Mouse (Mus musculus) stomach, embryonic 15.5 days (tissue): ENCODE measurements around the gene Rbms3. TPM values are rescaled to one million over a fixed set of nuclear protein-coding genes. Genes with fewer than 3 reads are reported as not detected.

Experiments
- ATAC-seq: fragments of 200-750 bp; cut with Nextera tagmentation; 2 replicates; pipeline ENCODE4 v1.8.0; 2017; ENCODE audit warnings: low read depth, moderate number of reproducible peaks, moderate TSS enrichment; ENCODE audit not compliant: insufficient read depth, low FRiP score
- H3K27ac ChIP-seq: fragments of 300-500 bp; sonication (generic); 2 replicates; pipeline ENCODE4 v1.5.1; 2015; ENCODE audit warnings: mild to moderate bottlenecking, inconsistent platforms
- H3K27me3 ChIP-seq: fragments of 300-500 bp; sonication (generic); replicated peaks from 2 replicates; pipeline ENCODE4 v1.6.1; 2015; ENCODE audit warnings: inconsistent platforms
- H3K36me3 ChIP-seq: fragments of 300-500 bp; sonication (generic); 2 replicates; pipeline ENCODE4 v1.6.1; 2015; ENCODE audit warnings: inconsistent platforms
- H3K4me1 ChIP-seq: fragments of 300-500 bp; sonication (generic); 2 replicates; pipeline ENCODE4 v1.6.1; 2015; ENCODE audit warnings: inconsistent platforms
- H3K4me2 ChIP-seq: fragments of 300-500 bp; sonication (generic); 2 replicates; pipeline ENCODE4 v1.6.1; 2015; ENCODE audit warnings: mild to moderate bottlenecking, inconsistent platforms
- H3K4me3 ChIP-seq: fragments of 300-500 bp; sonication (generic); replicated peaks from 2 replicates; pipeline ENCODE4 v1.5.1; 2015; ENCODE audit warnings: inconsistent platforms
- H3K9ac ChIP-seq: fragments of 300-500 bp; sonication (generic); 2 replicates; pipeline ENCODE4 v1.6.1; 2015; ENCODE audit warnings: inconsistent platforms
- H3K9me3 ChIP-seq: fragments of 300-500 bp; sonication (generic); 2 replicates; pipeline ENCODE4 v1.6.1; 2016; ENCODE audit warnings: inconsistent platforms
- WGBS: fragments of 180-500 bp; shearing (Covaris S2); methylation state at CpG from one replicate; pipeline ENCODE4 v1.1.7; 2015; 5-methylcytosine and 5-hydroxymethylcytosine counted together
- polyA plus RNA-seq: library from polyadenylated mRNA; unstranded; fragments of >200 nt; fragmentation: Nextera tagmentation; extraction: Ambion mirVana; gene quantifications from 2 replicates; pipeline ENCODE4 v1.2.1, GENCODE M21; 2015

Gene Rbms3
- polyA plus RNA-seq, 1 experiment from 2014 or later = 64.3 TPM

- WGBS = 32% methylated on average over 6 of the region's 6 CpGs
- Histone ChIP-seq H3K4me1 (peaks cover 20% of the 10 kb centered on the region), H3K27ac (peak overlapping the region; percentile 44), H3K9ac (no peak overlapping the region), H3K9me3 (no peaks in the 10 kb centered on the region), H3K4me2 (no peak overlapping the region), H3K4me3 (no peak overlapping the region), H3K27me3 (no peaks in the 10 kb centered on the region), H3K36me3 (no peaks in the 10 kb centered on the region)
- 0 out of 2 replicates have a peak, but pooled peaks have one; percentile 28 for ATAC-seq
Measured at GRCm38 (mm10) chr9:117161150-117161549, 468.6 kb downstream of the Rbms3 start.

- H3K36me3 ChIP-seq = no peaks in the 10 kb centered on the region
- no peaks in the 10 kb centered on the region for H3K27me3 ChIP-seq
- WGBS = 58% methylated on average over 9 of the region's 9 CpGs
- no peak overlapping the region for H3K4me3 ChIP-seq
- no peak overlapping the region for H3K4me2 ChIP-seq
- H3K4me1 ChIP-seq = peaks cover 17% of the 10 kb centered on the region
- no peaks in the 10 kb centered on the region for H3K9me3 ChIP-seq
- H3K27ac ChIP-seq = no peak overlapping the region
- H3K9ac ChIP-seq = no peak overlapping the region
- no peak for ATAC-seq
Measured at GRCm38 (mm10) chr9:117156330-117156905, 473.3 kb downstream of the Rbms3 start.

- WGBS = 88% methylated on average over 4 of the region's 4 CpGs
- H3K4me3 ChIP-seq = no peak overlapping the region
- no peaks in the 10 kb centered on the region for H3K27me3 ChIP-seq
- no peak overlapping the region for H3K27ac ChIP-seq
- no peaks in the 10 kb centered on the region for H3K36me3 ChIP-seq
- H3K9me3 ChIP-seq = no peaks in the 10 kb centered on the region
- H3K9ac ChIP-seq = no peak overlapping the region
- no peak for ATAC-seq
- H3K4me1 ChIP-seq = 0 out of 2 replicates have a peak, but pooled peaks cover 9% of the 10 kb centered on the region
- H3K4me2 ChIP-seq = no peak overlapping the region
Measured at GRCm38 (mm10) chr9:117154590-117154989, 475.1 kb downstream of the Rbms3 start.

- no peak overlapping the region for H3K27ac ChIP-seq
- H3K27me3 ChIP-seq = no peaks in the 10 kb centered on the region
- H3K4me3 ChIP-seq = no peak overlapping the region
- 0 out of 2 replicates have a peak, but pooled peaks cover 9% of the 10 kb centered on the region for H3K4me1 ChIP-seq
- WGBS = 60% methylated on average over 20 of the region's 20 CpGs
- no peak; the same call in 1 of the 2 replicates for ATAC-seq
- H3K9ac ChIP-seq = no peak overlapping the region
- no peaks in the 10 kb centered on the region for H3K9me3 ChIP-seq
- no peak overlapping the region for H3K4me2 ChIP-seq
- no peaks in the 10 kb centered on the region for H3K36me3 ChIP-seq
Measured at GRCm38 (mm10) chr9:117153686-117154274, 475.9 kb downstream of the Rbms3 start.

GRCm38 (mm10) chr9:117151951-117152350, 477.8 kb downstream of the Rbms3 start:
- Histone ChIP-seq H3K27ac (no peak overlapping the region), H3K4me2 (no peak overlapping the region), H3K4me1 (0 out of 2 replicates have a peak, but pooled peaks cover 9% of the 10 kb centered on the region), H3K36me3 (no peaks in the 10 kb centered on the region), H3K9ac (no peak overlapping the region), H3K4me3 (no peak overlapping the region), H3K9me3 (no peaks in the 10 kb centered on the region), H3K27me3 (no peaks in the 10 kb centered on the region)
- WGBS = 60% methylated on average over 3 of the region's 3 CpGs
- no peak for ATAC-seq

GRCm38 (mm10) chr9:117144057-117144723, 485.5 kb downstream of the Rbms3 start:
- 46% methylated on average over 7 of the region's 7 CpGs for WGBS
- H3K9ac ChIP-seq = no peak overlapping the region
- ATAC-seq = peak; percentile 56; the same call in 1 of the 2 replicates
- no peaks in the 10 kb centered on the region for H3K9me3 ChIP-seq
- no peaks in the 10 kb centered on the region for H3K36me3 ChIP-seq
- no peaks in the 10 kb centered on the region for H3K27me3 ChIP-seq
- H3K4me3 ChIP-seq = no peak overlapping the region
- no peaks in the 10 kb centered on the region for H3K4me1 ChIP-seq
- H3K27ac ChIP-seq = peak overlapping the region; percentile 64
- 0 out of 2 replicates have a peak overlapping the region, but pooled peaks have one; percentile 17 for H3K4me2 ChIP-seq

GRCm38 (mm10) chr9:117139971-117140370, 489.7 kb downstream of the Rbms3 start:
- no peak overlapping the region for H3K4me3 ChIP-seq
- H3K36me3 ChIP-seq = no peaks in the 10 kb centered on the region
- no peak overlapping the region for H3K9ac ChIP-seq
- no peak overlapping the region for H3K27ac ChIP-seq
- H3K27me3 ChIP-seq = no peaks in the 10 kb centered on the region
- no peaks in the 10 kb centered on the region for H3K4me1 ChIP-seq
- no peak overlapping the region for H3K4me2 ChIP-seq
- WGBS = 93% methylated on average over 3 of the region's 3 CpGs
- no peaks in the 10 kb centered on the region for H3K9me3 ChIP-seq
- ATAC-seq = no peak

- WGBS = 68% methylated on average over 5 of the region's 5 CpGs
- no peak overlapping the region for H3K4me2 ChIP-seq
- no peaks in the 10 kb centered on the region for H3K27me3 ChIP-seq
- no peak overlapping the region for H3K4me3 ChIP-seq
- H3K4me1 ChIP-seq = no peaks in the 10 kb centered on the region
- no peaks in the 10 kb centered on the region for H3K36me3 ChIP-seq
- no peak for ATAC-seq
- H3K9ac ChIP-seq = no peak overlapping the region
- H3K27ac ChIP-seq = no peak overlapping the region
- no peaks in the 10 kb centered on the region for H3K9me3 ChIP-seq
Measured at GRCm38 (mm10) chr9:117136410-117136809, 493.3 kb downstream of the Rbms3 start.

- Histone ChIP-seq H3K36me3 (no peaks in the 10 kb centered on the region), H3K27me3 (no peaks in the 10 kb centered on the region), H3K9me3 (no peaks in the 10 kb centered on the region), H3K27ac (no peak overlapping the region), H3K4me3 (no peak overlapping the region), H3K9ac (no peak overlapping the region), H3K4me1 (no peaks in the 10 kb centered on the region), H3K4me2 (no peak overlapping the region)
- ATAC-seq = peak; percentile 94
- WGBS = 45% methylated on average over 2 of the region's 2 CpGs
Measured at GRCm38 (mm10) chr9:117134043-117134442, 495.7 kb downstream of the Rbms3 start.

GRCm38 (mm10) chr9:117126816-117127215, 502.9 kb downstream of the Rbms3 start:
- no peak overlapping the region for H3K9ac ChIP-seq
- H3K36me3 ChIP-seq = no peaks in the 10 kb centered on the region
- no peak overlapping the region for H3K27ac ChIP-seq
- no peaks in the 10 kb centered on the region for H3K27me3 ChIP-seq
- no peak for ATAC-seq
- peaks cover 8% of the 10 kb centered on the region; the same call in 1 of the 2 replicates for H3K4me1 ChIP-seq
- H3K4me3 ChIP-seq = no peak overlapping the region
- 47% methylated on average over 8 of the region's 8 CpGs for whole genome bisulfite sequencing
- no peak overlapping the region for H3K4me2 ChIP-seq
- H3K9me3 ChIP-seq = no peaks in the 10 kb centered on the region

- H3K36me3 ChIP-seq = no peaks in the 10 kb centered on the region
- no peak overlapping the region for H3K4me2 ChIP-seq
- H3K9ac ChIP-seq = no peak overlapping the region
- no peaks in the 10 kb centered on the region for H3K9me3 ChIP-seq
- no peaks in the 10 kb centered on the region for H3K27me3 ChIP-seq
- peaks cover 8% of the 10 kb centered on the region; the same call in 1 of the 2 replicates for H3K4me1 ChIP-seq
- ATAC-seq = no peak
- 61% methylated on average over 6 of the region's 6 CpGs for WGBS
- no peak overlapping the region for H3K4me3 ChIP-seq
- no peak overlapping the region for H3K27ac ChIP-seq
Measured at GRCm38 (mm10) chr9:117125844-117126243, 503.9 kb downstream of the Rbms3 start.

- Histone ChIP-seq H3K27ac (no peak overlapping the region), H3K4me2 (no peak overlapping the region), H3K9ac (no peak overlapping the region), H3K36me3 (no peaks in the 10 kb centered on the region), H3K9me3 (no peaks in the 10 kb centered on the region), H3K4me1 (no peaks in the 10 kb centered on the region), H3K27me3 (no peaks in the 10 kb centered on the region), H3K4me3 (no peak overlapping the region)
- 75% methylated on average over 6 of the region's 6 CpGs for WGBS
- ATAC-seq = no peak
Measured at GRCm38 (mm10) chr9:117121572-117121971, 508.1 kb downstream of the Rbms3 start.
